Mouse (Mus musculus) liver, embryonic 13.5 days (tissue): ENCODE measurements around the gene Tm7sf2. TPM values are rescaled to one million over a fixed set of nuclear protein-coding genes. Genes with fewer than 3 reads are reported as not detected.
"Not testable (repeated sequence)": the region's sequence is repeated elsewhere in the genome, so short reads cannot be mapped to it uniquely, and the experiment has no call there.

Experiments
- ATAC-seq: fragments of 200-750 bp; cut with Nextera tagmentation; 2 replicates; pipeline ENCODE4 v1.8.0; 2017; ENCODE audit warnings: low read depth, mild to moderate bottlenecking, moderate number of reproducible peaks, moderate library complexity
- DNase-seq: peaks from one replicate; pipeline ENCODE4 v3.0.0; 2022
- H3K27ac ChIP-seq: fragments of 300-500 bp; sonication (generic); 2 replicates; pipeline ENCODE4 v1.5.1; 2015; ENCODE audit warnings: moderate library complexity, mild to moderate bottlenecking, inconsistent platforms
- H3K27me3 ChIP-seq: fragments of 300-500 bp; sonication (generic); 2 replicates; pipeline ENCODE4 v1.6.1; 2015; ENCODE audit warnings: mild to moderate bottlenecking, inconsistent platforms
- H3K36me3 ChIP-seq: fragments of 300-500 bp; sonication (generic); 2 replicates; pipeline ENCODE4 v1.6.1; 2015; ENCODE audit warnings: mild to moderate bottlenecking, inconsistent platforms
- H3K4me1 ChIP-seq: fragments of 300-500 bp; sonication (generic); replicated peaks from 2 replicates; pipeline ENCODE4 v1.6.1; 2015; ENCODE audit warnings: inconsistent platforms
- H3K4me2 ChIP-seq: fragments of 300-500 bp; sonication (generic); 2 replicates; pipeline ENCODE4 v1.6.1; 2015; ENCODE audit warnings: inconsistent platforms, mild to moderate bottlenecking, moderate library complexity
- H3K4me3 ChIP-seq: fragments of 300-500 bp; sonication (generic); replicated peaks from 2 replicates; pipeline ENCODE4 v1.5.1; 2015; ENCODE audit warnings: mild to moderate bottlenecking, inconsistent platforms
- H3K9ac ChIP-seq: fragments of 300-500 bp; sonication (generic); 2 replicates; pipeline ENCODE4 v1.6.1; 2015; ENCODE audit warnings: mild to moderate bottlenecking, inconsistent platforms
- H3K9me3 ChIP-seq: fragments of 300-500 bp; sonication (generic); replicated peaks from 2 replicates; pipeline ENCODE4 v1.6.1; 2016; ENCODE audit warnings: inconsistent platforms
- WGBS: fragments of 180-500 bp; shearing (Covaris S2); methylation state at CpG from one replicate; pipeline ENCODE4 v1.1.7; 2015; ENCODE audit not compliant: insufficient replicate concordance; 5-methylcytosine and 5-hydroxymethylcytosine counted together
- polyA plus RNA-seq: library from polyadenylated mRNA; unstranded; fragments of >200 nt; fragmentation: Nextera tagmentation; extraction: Ambion mirVana; gene quantifications from 2 replicates; pipeline ENCODE4 v1.2.1, GENCODE M21; 2015

The Tm7sf2 gene
- polyA plus RNA-seq, 1 experiment from 2014 or later, result 30.6 TPM

GRCm38 (mm10) chr19:6056696-6057095 lies 11.5 kb downstream of the Tm7sf2 start:
- Histone ChIP-seq H3K4me1 (peaks cover 60% of the 10 kb centered on the region), H3K4me3 (peak overlapping the region; percentile 89), H3K9ac (peak overlapping the region; percentile 81), H3K36me3 (peaks cover 65% of the 10 kb centered on the region), H3K27ac (peak overlapping the region; percentile 72), H3K27me3 (no peaks in the 10 kb centered on the region), H3K9me3 (no peaks in the 10 kb centered on the region), H3K4me2 (peak overlapping the region; percentile 95)
- WGBS, result 39% methylated on average over 4 of the region's 4 CpGs
- DNase-seq (no peak), ATAC-seq (no peak)

- H3K27me3 ChIP-seq, result no peaks in the 10 kb centered on the region
- H3K27ac ChIP-seq, result 0 out of 2 replicates have a peak overlapping the region, but pooled peaks have one; percentile 6
- WGBS, result 78% methylated on average over 5 of the region's 5 CpGs
- ATAC-seq (no peak), DNase-seq (no peak)
- no peak overlapping the region for H3K9ac ChIP-seq
- H3K4me1 ChIP-seq, result peaks cover 48% of the 10 kb centered on the region
- no peak overlapping the region for H3K4me2 ChIP-seq
- no peak overlapping the region for H3K4me3 ChIP-seq
- H3K9me3 ChIP-seq, result no peaks in the 10 kb centered on the region
- peaks cover 79% of the 10 kb centered on the region for H3K36me3 ChIP-seq
Measured at GRCm38 (mm10) chr19:6054296-6054695, 13.9 kb downstream of the Tm7sf2 start.

- Histone ChIP-seq H3K27ac (peak overlapping the region; percentile 39; the same call in 1 of the 2 replicates), H3K36me3 (peaks cover 85% of the 10 kb centered on the region), H3K27me3 (no peaks in the 10 kb centered on the region), H3K9ac (peak overlapping the region; percentile 6; the same call in 1 of the 2 replicates), H3K4me2 (no peak overlapping the region), H3K4me1 (peaks cover 57% of the 10 kb centered on the region), H3K9me3 (no peaks in the 10 kb centered on the region), H3K4me3 (no peak overlapping the region)
- WGBS, result 87% methylated on average over 7 of the region's 7 CpGs
- no peak for ATAC-seq
- no peak for DNase-seq
Measured at GRCm38 (mm10) chr19:6052516-6052915, 15.7 kb downstream of the Tm7sf2 start.

GRCm38 (mm10) chr19:6048681-6049410 lies 19.3 kb downstream of the Tm7sf2 start:
- Histone ChIP-seq H3K27ac (peak overlapping the region; percentile 96), H3K4me2 (peak overlapping the region; percentile 97), H3K36me3 (peaks cover 61% of the 10 kb centered on the region), H3K9ac (peak overlapping the region; percentile 93), H3K9me3 (no peaks in the 10 kb centered on the region), H3K4me1 (peaks cover 50% of the 10 kb centered on the region), H3K27me3 (no peaks in the 10 kb centered on the region), H3K4me3 (peak overlapping the region; percentile 89)
- DNase-seq (no peak), ATAC-seq (no peak)
- WGBS, result 47% methylated on average over 11 of the region's 11 CpGs

- H3K4me3 ChIP-seq, result peak overlapping the region; percentile 89
- peak overlapping the region; percentile 93 for H3K9ac ChIP-seq
- WGBS, result 75% methylated on average over 8 of the region's 8 CpGs
- H3K9me3 ChIP-seq, result no peaks in the 10 kb centered on the region
- H3K4me2 ChIP-seq, result peak overlapping the region; percentile 97
- peaks cover 40% of the 10 kb centered on the region for H3K4me1 ChIP-seq
- H3K27me3 ChIP-seq, result no peaks in the 10 kb centered on the region
- peaks cover 51% of the 10 kb centered on the region for H3K36me3 ChIP-seq
- DNase-seq (no peak), ATAC-seq (no peak)
- peak overlapping the region; percentile 96 for H3K27ac ChIP-seq
Measured at GRCm38 (mm10) chr19:6047899-6048166, 20.3 kb downstream of the Tm7sf2 start.

- Histone ChIP-seq H3K4me1 (peaks cover 38% of the 10 kb centered on the region), H3K4me3 (peak overlapping the region; percentile 89), H3K27ac (peak overlapping the region; percentile 96), H3K36me3 (peaks cover 45% of the 10 kb centered on the region), H3K27me3 (no peaks in the 10 kb centered on the region), H3K9ac (peak overlapping the region; percentile 93), H3K4me2 (peak overlapping the region; percentile 97), H3K9me3 (no peaks in the 10 kb centered on the region)
- DNase-seq, result no peak
- ATAC-seq, result peak; percentile 22
- 1% methylated on average over 44 of the region's 44 CpGs for WGBS
Measured at GRCm38 (mm10) chr19:6047154-6047898, 20.8 kb downstream of the Tm7sf2 start.

- Histone ChIP-seq H3K4me2 (peak within 1 kb of the TSS; percentile 97), H3K9ac (peak within 1 kb of the TSS; percentile 93), H3K27me3 (no peaks in the 10 kb centered on the region), H3K36me3 (peaks cover 37% of the 10 kb centered on the region), H3K27ac (peak within 1 kb of the TSS; percentile 96), H3K4me3 (peak within 1 kb of the TSS; percentile 89), H3K4me1 (peaks cover 38% of the 10 kb centered on the region), H3K9me3 (no peaks in the 10 kb centered on the region)
- under 1% methylated on average over 65 of the region's 65 CpGs for WGBS
- DNase-seq (peak; percentile 90), ATAC-seq (peak; percentile 87)
Measured at GRCm38 (mm10) chr19:6046294-6047153, 21.6 kb downstream of the Tm7sf2 start, which contains the start of gene Syvn1. Syvn1 (plus strand) TSS chr19:6046576.

- peak overlapping the region; percentile 96 for H3K27ac ChIP-seq
- DNase-seq (no peak), ATAC-seq (peak; percentile 52)
- no peaks in the 10 kb centered on the region for H3K27me3 ChIP-seq
- peak overlapping the region; percentile 97 for H3K4me2 ChIP-seq
- no peaks in the 10 kb centered on the region for H3K9me3 ChIP-seq
- peak overlapping the region; percentile 93 for H3K9ac ChIP-seq
- peak overlapping the region; percentile 89 for H3K4me3 ChIP-seq
- WGBS, result 11% methylated on average over 20 of the region's 20 CpGs
- H3K4me1 ChIP-seq, result peaks cover 38% of the 10 kb centered on the region
- peaks cover 28% of the 10 kb centered on the region for H3K36me3 ChIP-seq
Measured at GRCm38 (mm10) chr19:6045366-6046293, 22.5 kb downstream of the Tm7sf2 start.

GRCm38 (mm10) chr19:6044102-6044501 lies 24.1 kb downstream of the Tm7sf2 start:
- not testable (repeated sequence) for H3K4me3 ChIP-seq, H3K9ac ChIP-seq, H3K4me2 ChIP-seq, H3K27me3 ChIP-seq, H3K27ac ChIP-seq, H3K9me3 ChIP-seq, ATAC-seq, DNase-seq
- H3K4me1 ChIP-seq, result peaks cover 33% of the 10 kb centered on the region
- peaks cover 13% of the 10 kb centered on the region for H3K36me3 ChIP-seq
- WGBS, result 45% methylated on average over 4 of the region's 4 CpGs

GRCm38 (mm10) chr19:6042293-6042692 lies 25.9 kb downstream of the Tm7sf2 start:
- WGBS, result 76% methylated on average over 9 of the region's 9 CpGs
- DNase-seq, result no peak
- H3K36me3 ChIP-seq, result no peaks in the 10 kb centered on the region
- no peaks in the 10 kb centered on the region for H3K9me3 ChIP-seq
- H3K4me2 ChIP-seq, result no peak overlapping the region
- ATAC-seq, result no peak
- H3K9ac ChIP-seq, result no peak overlapping the region
- H3K27me3 ChIP-seq, result no peaks in the 10 kb centered on the region
- H3K4me1 ChIP-seq, result peaks cover 20% of the 10 kb centered on the region
- no peak overlapping the region for H3K4me3 ChIP-seq
- no peak overlapping the region for H3K27ac ChIP-seq
